Mouse (Mus musculus) B cell, adult 2 months (primary cell): ENCODE results near the gene Itgb1.

Experiments
- DNase-seq, 2 experiments: peaks; one replicate each; pipeline ENCODE4 v3.0.0; 2022

Gene Itgb1

DNA sequence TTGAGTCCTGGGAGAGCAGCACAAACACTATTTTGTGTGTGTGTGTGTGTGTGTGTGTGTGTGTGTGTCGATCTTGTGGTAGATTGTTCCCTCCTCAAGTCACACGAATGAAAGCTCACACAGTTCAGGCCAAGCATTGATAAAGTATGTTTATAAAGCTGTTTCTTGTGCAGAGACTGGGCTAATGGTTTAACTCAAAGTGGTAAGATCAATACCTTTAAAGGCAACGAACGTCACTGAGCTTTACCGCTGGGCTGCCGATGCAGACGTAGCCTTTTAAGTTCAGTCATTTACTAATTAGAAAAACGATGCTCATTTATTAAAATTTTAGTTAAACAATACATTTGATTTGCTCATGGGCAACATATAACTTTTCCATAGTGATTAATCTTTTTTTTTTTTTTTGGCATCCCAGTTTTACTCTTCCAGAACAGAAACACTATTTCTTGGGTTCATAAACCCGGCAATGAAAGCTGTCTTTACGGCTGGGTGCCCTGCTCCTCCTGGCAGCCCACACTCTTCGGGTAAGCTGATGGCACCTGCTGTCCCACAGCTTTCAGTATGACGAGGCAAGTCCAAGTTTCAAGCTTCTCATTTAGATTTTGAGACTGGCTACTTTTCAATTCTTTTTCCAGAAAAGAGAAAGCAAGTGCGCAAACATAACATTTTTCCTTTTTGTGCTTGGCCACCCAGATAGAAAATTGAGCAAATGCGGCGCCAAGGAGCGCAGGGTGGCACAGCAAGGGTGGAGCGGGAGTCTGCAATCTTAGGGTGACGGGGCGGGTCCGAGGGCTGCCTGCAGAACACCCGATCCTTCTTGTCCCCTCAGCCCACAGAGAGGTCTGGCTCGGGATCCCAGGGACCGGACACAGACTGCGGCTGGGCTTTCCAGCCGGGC lies 596 bp upstream of the Itgb1 start:
- DNase-seq: no peak

DNA sequence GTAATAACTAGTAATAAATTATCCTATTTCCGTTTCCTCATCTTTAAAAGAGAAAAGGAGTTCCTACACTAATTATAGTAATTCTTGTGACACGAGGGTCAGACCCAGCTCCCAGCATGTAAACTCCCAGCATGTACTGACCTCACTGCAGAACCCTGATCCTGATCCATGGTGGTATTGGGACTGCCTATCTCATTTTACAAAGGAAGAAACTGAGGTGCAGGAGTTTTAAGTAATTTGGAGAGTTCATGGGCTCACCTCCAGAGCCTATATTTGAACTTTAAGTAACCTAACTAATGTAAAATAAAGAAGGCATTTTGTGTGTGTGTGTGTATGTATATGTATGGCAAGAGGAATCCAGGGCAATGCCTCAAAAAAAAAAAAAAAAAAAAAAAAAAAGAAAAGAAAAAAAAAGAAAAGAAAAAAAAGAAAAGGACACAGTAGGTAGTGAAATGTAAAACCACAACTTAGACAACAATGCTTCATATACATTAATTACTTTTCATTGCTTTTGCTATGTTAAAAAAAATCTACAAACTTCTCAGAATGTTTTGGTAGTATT lies 1.1 kb downstream of the Itgb1 start:
- DNase-seq: no peak

DNA sequence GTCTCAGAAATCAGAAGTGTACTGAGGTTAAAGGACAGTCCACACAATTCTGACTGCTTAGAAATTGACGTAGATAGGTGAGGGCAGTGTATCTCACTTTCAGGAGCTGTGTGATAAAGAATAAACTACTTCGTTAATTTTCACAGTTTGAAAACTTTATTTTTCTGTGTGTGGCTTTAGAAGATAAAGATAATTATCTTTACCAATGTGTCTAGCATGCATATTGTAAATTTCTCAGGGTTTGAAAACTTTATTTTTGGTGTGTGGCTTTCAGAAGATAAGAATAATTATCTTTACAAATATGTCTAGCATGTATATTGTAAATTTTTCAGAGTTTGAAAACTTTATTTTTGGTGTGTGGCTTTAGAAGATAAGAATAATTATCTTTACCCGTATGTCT lies 3.2 kb downstream of the Itgb1 start:
- no peak for DNase-seq

DNA sequence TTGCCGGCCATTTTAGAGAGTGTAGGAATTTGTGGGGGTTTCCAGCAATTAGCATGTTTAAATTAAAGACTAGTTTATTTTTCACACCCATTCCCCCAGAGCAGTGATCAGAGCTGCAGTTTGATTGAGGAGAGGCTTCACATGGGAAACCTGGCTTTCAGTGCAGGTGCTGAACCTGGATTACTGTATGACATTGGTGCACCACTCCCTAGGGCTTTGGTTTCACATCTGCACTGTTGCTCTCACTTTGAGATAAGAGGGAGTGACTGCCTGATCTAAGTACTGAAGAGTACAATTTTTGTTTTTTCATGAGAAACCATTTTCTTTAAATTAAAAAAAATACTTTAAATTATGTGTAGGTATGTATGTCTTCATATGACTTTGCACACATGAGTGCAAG lies 4.6 kb downstream of the Itgb1 start:
- no peak for DNase-seq

DNA sequence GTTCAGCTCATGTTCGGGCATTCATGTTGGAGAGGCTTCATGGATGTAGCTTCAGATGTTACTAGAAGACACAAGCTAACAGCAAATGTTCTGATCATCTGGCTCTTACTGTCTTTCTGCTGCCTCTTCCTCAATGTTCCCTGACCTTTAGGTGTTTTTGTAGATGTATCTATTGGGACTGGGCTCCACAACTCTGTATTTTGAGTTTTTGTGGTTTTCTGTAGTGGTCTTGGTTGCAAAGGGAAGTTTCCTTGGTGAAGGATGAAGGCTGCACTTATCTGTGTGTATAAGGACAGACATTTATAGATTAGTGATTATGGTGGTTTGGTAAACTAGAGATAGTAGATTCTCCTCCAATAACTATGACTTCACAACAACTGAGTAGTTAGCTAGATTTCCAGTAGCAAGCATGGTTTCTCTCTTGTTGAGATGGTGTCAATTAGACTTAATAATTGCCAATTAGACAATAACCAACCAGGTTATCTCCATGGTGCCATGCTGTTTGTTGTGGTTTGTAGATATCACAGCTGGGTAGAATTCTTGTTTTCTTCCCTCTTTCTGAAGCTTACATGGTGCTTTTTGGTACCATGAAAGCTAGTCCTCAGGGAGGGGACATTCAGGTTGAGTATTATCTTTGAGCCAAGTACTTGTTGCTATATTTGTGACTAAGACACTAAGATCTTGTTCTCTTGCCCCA lies 11.4 kb downstream of the Itgb1 start:
- no peak for DNase-seq

DNA sequence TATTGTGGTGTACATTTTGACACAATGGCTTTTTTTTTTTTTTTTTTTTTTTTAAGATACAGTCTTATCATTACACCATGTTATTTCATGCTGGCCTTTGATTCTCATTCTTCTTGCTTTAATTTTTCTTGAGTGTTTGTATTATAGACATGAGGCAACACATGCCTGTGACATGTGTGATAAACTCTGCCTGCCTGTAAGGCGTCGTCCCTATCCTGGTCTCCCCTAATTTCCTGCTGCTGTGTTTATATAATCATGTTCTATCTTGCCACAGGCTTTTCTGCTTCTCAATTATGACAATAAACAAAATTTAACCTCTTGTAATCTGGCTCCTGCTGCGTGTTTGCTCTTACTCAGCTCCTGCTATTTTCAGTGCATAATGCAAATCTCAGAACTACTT lies 12.5 kb downstream of the Itgb1 start:
- DNase-seq: no peak

DNA sequence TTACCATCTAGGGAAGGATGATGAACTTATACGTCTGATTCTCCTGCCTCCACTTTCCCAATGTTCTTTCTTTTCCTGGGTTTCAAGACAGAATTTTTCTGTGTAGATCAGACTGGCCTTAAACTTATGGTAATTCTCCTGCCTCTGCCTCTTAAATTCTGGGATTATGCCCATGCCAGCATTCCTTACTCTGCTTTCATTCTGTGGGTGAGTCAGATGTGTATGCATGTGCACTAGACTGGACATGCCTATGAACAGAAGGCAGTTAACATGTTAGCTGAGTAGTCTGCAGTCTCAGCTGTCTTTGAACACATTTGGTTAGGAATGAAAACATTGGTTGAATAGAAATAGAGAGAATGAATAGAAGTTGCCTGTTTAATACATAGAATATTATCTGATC lies 18.9 kb downstream of the Itgb1 start:
- no peak for DNase-seq

DNA sequence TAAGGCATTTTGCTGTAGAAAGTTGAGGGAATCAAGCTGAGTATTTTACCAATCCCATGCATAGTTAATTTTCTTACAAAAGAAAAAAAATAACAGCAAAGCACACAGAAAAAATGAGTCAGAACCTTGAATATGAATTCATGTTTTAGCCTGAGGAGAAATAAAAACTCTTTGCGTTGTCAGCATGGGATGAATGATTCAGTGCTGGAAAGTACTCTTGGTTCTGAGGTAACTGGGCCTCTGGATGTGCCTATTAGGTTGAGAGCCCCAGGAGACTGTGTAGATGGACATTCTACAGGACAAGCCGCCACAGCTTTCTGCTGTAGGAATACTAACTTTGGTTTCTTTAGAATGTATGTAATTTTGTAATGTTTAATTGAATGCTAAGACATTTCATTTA lies 19.4 kb downstream of the Itgb1 start:
- no peak for DNase-seq

DNA sequence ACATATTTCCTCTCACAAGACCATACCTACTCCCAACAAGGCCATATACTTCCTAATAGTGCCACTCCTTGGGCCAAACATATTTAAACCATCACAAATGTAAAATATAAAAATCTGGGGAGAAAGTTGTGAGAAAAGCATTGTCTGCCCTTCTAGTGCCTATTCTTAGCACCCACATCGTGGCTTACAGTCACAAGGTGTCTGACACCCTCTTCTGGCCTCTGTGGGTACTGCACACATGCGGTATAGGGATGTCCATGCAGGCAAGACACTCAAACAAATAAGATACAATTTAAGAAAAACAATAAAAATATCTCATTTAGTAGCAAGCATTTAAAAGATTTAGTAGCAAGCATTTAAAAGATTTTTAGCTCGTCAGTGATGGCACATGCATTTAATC lies 23.8 kb downstream of the Itgb1 start:
- DNase-seq: peak; percentile 82 to 83

DNA sequence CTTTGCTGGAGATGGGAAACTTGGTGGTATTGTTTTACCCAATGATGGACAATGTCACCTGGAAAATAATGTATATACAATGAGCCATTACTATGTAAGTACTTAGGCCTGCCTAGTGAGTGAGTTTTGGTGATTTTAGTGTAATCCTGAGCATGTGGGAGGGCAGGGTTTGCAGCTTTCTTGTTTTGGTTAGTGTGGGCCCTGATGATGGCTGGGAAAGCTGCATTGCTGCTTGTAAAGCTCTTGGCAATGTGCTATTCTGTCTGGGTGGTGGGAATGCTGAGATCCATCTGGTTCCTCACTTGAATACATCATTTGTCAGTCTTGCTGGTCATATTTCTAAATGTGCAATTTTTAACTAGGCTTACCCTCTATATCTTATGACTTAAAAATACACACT lies 30.7 kb downstream of the Itgb1 start:
- no peak for DNase-seq

DNA sequence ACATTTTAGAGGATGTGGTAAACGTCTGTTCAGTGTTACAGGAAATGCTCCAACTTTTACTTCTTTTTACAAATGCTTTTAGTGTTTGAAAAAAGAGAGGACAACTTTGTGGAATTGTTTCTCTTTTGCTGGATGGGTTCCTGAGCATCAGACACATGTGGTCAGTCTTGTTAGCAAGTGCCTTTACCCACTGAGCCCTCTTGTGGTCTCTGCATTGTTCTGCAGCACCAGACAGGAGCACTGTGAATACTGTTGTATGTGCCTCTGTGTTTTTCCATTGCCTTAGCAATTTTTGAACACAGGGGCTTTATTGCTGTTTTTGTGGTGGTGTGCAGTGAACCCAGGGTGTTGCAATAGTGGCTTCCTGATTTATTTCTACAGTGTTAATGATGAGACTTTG lies 39.4 kb downstream of the Itgb1 start:
- DNase-seq: no peak

DNA sequence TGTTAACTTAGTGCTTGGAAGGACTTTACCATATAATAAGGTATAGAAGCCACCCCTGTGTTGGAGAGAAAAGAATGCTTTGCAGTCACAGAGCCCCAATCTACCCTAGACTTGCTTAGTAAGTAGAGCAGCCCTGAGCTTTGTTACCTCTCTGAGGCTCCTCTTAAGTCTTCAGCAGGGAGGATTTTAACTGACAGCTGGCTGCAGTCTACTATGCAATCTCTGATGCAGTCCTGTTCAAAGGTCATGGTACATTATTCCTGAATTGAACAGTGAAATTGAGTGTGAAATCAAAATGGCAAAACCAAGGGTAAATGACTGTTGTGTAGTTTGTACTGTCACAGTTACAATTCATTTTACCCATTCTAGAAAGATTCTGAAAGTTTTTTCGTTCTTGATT lies 41.8 kb downstream of the Itgb1 start:
- DNase-seq: no peak

DNA sequence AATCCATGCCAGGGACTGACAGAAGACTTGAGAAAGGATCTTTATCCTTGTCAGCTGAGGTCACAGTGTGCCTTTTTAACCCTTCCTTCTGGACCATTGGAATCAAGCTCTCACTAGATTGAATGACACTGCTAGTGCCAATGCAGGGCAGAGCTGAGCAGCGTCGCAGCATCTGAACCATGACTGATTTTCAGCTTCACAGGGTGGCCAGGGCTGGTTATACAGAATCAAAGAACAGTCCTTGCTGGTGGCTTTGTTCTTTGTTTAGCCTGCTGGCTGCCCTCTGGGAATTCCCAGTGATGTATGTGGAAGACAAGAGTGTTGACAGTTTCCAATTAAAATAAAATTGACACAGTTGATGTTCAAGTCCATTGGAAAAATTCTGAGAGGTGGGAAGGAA lies 46.8 kb downstream of the Itgb1 start:
- DNase-seq: no peak

DNA sequence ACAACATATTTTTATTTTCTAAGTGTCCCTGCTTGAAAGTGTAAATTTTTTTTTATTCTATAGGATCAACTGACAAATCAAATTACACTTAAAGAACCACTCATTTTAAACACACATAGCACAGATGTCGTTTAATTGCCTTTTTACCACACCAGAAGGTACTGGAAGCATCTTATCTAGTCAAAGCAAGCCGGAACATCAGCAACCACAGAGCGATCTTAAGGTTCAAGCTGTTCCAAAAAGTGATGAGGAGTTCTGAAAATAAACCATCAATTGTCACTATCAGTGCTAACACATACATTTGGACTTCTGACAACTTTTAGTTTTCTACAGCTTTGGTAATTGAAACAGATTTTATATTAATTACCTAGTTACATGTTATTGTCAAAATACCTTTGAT lies 48.7 kb downstream of the Itgb1 start:
- no peak for DNase-seq

DNA sequence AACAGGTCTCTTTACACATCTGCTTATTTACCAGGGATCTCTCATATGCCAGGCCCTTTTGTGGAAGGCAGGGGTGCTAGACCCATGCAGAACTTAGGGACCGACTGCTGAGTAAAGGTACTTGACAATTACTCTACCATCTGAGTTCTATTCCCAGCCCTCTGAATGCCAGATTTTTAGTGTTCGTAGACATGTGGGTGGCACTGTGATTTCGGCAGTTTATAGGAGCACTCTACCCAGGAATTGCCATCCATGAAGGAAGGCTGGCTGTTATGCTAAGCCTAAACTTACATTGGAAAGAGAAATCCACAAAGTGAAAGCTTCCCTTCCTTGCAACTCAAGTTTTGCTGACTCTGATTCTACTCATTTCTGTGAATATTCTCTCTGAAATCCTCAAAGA lies 50.2 kb downstream of the Itgb1 start:
- no peak for DNase-seq
